Mouse (Mus musculus) urinary bladder, adult 18-20 months (tissue): ENCODE data around the gene Fcgrt.
"Not testable (repeated sequence)": the region's sequence is repeated elsewhere in the genome, so short reads cannot be mapped to it uniquely, and the experiment has no call there.

ENCODE experiments used
- DNase-seq, 2 experiments: peaks; one replicate each; pipeline ENCODE4 v3.0.0; 2022; ENCODE audit warnings: low spot score in 2 of 2, mixed read lengths in 2 of 2

Fcgrt gene

DNA sequence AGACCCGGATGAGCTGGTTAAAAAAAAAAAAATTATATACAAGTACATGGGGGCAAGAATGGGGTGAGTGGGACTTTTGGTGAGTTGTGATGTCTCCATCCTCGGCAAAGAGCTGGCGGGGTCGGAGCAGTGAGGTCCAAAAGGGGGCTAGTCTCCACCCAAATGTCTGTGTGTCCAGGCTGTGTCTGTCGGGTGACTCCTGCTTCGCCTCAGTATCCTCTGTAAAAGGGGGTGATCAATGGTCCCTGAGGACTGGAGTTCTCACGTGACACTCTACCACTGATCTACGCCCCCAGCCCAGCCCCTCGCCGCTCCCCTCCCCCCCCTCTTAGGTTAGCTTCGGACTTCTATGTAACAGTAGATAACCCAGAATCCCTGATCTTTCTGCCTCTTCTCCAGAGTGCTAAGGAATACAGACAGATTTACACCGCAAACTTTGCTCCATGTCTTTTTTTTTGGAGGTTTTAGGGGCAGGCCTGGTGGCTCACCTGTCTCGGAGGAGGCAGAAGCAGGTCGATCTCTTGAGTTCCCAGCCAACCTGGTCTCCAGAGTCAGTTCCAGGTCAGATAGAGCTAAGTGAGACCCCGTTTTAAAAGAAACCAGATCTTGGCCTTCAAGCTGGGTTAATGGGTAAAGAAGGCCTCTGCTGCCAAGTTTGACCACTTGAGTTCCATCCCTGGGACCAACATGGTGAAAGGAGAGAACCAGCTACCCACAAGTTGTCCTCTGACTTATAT, 26.3 kb upstream of the Fcgrt start:
- no peak for DNase-seq

DNA sequence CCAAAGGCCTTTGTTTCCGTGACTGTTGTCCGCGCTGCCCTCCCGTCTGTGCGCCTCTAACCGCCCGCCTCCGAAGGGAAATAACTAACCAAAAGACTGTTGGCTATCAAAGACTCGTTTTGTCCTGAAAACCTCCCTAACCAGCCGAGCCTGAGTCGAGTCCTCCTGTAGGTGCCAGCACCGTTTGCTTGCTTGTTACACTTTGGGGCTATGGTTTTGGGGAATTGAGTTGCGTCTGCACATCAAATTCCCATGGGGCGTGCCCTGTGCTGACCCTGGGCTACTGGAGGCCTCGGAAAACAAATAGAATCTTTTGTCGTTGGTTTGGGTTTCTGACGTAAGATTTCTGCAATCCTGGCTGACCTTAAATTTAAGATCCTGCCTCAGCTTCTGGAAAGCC, 25.7 kb upstream of the Fcgrt start:
- DNase-seq, result no peak

DNA sequence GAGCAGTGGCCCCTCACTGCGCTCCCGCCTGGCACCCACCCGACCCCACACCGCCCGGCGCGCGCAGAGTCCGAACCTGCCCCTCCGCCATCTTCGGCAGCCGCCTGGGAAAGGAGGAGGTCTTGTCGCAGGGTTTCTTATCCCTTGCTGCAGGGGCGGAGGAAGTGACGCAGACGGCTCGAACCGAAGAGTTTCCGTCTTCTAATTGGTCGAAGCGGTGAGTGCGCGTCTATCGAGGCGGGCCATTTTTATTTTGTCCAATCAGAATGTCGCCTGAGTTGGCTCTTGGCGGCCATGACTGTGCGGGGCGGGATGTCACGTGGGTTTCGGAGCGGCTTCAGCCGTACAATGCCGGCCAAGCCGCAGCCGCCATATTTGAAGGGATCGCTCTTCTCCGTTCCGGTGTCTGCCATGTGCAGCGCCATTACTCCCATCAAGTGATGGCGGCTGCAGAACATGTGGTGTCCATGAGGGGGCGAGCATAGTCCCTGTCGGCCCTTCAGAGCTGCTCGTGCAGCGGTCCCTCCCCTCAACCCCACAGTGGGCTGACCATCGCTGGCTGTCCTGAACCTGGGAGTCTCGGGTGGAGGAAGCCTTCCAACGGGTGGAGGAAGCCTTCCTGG, 25.1 kb upstream of the Fcgrt start, which contains the start of gene Rpl13a:
TSS of gene Rpl13a (minus strand) at position 138 of the 623 bp plus-strand sequence.
- DNase-seq, result peak; percentile 96 to 99

DNA sequence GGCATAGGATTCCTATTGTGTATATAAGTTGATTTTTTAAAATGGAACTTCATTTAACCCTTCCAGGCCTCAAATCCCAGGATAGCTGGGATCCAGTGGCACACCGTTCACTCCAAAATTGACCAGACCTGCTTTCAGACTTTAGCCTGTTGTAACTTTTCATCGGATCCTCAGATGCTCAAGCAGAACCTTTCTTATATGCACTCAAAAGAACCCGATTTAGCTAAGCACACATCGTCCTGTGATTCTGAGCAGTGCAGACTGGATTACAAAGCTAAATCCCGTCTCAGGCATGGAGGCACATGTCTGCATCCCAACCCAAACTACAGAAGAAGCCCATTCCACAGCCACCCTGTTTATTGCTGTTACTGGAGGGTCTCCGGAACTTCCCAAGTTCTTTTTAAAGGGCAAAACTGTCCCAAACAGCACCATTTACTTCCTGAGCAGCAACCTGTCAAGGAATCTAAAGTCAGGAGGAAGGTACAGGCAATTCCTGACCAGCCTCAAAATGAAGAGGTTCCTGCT, 24.1 kb upstream of the Fcgrt start:
- no peak for DNase-seq

DNA sequence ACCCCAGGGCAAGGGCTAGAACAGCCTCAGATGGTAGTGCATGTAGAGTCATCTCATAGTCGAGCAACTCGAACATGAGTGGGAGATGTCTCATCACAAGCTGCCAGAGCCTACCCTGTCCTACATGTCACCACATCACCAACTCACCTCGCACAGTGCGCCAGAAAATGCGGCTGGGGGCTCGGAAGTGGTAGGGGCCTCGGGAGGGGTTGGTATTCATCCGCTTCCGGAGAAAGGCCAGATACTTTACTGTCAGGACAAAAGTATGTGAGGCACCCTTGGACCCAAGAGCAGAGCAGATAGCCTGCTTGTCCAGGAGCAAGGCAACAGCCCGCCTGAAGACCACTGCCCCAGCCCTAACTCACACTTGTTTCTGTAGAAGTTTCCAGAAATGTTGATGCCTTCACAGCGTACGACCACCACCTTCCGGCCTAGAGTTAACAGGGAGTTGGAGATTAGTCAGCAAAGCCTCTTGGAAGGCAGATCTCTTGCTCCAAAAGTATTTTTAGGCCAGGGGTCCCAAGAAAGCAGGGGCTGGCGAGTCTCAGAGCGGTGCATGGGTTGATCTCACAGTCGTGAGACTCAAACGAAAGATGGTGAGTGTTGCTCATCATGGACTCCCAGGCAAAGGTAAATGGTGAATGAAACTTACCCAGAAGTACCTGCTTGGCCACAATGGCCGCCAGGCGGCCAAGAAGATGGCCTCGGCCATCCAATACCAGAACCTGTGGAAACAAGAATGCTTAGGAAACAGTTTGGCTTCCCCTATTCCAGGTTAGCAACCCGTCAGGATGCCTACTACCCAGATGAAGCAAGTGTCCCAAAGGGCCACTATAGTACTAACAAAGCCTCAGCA, 23.4 kb upstream of the Fcgrt start:
- no peak for DNase-seq

DNA sequence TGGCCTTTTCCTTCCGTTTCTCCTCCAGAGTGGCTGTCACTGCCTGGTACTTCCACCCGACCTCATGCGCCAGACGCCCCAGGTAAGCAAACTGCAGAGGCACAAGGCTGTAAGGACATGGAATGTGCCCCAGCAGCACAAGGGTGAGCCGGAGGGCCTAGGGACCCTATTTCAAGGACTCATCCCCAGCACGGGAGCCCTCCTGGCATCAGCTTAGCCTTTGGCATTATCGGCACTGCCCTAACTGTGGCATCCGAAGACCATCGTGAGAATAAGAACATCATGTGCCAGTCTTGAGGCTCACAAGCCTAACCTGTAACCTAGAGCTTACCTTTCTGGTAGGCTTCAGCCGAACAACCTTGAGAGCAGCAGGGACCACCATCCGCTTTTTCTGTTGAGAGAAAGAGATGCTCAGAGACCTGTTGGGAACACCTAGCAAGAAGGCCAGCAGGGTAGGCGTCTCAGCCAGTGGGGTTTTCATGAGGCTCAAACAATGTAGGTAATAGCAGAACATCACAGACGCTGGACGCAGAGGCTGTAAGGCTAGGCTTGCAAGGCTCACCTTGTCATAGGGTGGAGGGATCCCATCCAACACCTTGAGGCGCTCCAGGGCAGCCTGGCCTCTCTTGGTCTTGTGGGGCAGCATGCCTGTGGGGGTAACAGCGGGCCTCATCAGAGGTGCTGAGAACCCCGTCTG, 22.6 kb upstream of the Fcgrt start:
- no peak for DNase-seq

DNA sequence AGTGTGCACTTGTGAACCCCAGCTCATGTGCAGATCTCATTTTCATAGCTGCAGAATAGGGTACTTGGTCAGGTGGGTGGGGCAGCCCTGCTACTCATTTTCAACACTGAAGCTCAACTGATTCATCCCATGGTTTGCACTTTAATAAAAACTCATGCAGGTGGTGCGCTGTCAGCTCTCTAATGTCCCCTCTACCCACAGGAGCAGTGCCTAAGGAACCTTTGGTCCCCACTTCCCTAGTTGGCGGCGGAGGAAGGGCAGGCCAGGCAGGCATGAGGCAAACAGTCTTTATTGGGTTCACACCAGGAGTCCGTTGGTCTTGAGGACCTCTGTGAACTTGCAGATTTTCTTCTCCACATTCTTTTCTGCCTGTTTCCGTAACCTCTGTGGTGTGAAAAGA, 22.0 kb upstream of the Fcgrt start:
- not testable (repeated sequence) for DNase-seq

DNA sequence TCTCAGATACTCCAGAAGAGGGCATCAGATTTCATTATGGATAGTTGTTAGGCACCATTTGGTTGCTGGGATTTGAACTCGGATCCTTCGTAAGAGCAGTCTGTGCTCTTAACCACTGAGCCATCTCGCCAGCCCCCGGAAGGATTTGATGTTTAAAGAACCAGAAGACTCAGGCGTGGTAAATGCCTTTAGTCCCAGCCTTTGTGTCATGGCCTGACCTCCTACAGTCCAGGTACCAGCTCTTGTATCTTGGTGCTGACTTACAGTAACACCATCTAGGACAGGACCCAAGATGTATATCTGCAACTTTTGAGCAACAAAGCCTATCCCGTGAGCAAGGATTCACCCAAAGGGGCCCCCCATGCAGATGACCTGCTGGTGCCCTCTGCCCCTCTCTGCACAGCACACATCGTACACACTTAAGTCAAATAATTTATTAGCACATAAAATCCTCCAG, 21.5 kb upstream of the Fcgrt start:
- no peak for DNase-seq

DNA sequence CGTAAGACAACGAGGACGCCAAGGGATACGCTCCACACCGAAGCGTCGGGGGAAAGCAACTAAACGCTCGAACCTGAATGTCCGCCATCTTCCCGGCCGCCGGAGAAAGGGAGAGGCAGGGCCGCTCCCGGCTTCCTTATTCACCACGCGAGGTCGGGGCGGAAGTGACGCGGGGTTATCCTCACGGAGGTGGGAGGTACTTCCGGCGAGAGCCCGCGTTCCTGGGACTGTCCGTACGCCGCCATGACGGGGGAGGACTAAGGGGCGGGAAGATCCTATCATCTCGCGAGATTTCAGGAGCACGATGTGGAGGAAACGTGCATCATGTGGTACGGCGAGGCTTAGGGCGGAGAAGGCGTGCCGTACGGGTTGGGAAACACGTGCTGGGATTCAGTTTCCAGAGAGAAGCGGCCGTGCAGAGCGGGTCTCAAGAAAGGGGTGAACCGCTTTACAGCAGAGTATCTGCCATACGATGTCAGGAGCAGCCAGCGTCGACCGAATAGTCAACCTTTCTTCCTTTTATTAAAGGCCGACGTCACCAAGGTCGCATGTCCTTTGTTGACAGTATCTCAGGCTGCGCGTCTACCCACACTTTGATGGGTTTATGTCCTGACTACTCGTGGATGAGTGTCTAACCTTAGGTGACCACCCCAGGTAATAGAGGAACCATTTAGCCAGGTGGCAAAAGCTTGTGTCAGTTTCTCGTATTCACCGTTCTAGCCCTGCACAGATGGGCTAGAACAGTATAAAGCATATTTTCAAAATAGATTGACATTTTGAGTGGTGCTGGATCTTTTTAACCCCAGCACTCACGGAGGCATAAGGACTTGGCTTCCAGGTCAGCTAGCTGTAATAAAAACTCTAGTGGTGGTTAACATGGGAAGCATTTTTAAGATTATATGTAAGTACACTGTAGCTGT, 20.8 kb upstream of the Fcgrt start, which contains the start of gene Rps11:
TSS of gene Rps11 (minus strand) at position 216 of the 920 bp plus-strand sequence.
- DNase-seq, result peak; percentile 93 to 99

DNA sequence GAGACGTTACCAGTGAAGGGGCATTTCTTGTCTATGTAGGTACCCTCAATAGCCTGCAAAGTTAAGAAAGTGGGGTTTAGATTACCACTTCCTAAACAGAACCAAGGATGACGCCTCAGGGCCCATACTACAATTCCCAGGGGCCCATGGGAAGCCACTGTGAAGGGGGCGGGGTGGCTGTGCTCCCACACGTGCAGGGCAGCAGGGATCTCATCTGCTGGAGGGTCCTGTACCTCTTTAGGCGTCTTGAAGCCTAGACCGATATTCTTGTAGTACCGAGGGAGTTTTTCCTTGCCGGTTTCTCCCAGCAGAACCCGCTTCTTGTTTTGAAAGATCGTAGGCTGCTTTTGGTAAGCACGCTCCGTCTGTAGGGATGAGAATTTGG, 19.5 kb upstream of the Fcgrt start:
- DNase-seq, result no peak

DNA sequence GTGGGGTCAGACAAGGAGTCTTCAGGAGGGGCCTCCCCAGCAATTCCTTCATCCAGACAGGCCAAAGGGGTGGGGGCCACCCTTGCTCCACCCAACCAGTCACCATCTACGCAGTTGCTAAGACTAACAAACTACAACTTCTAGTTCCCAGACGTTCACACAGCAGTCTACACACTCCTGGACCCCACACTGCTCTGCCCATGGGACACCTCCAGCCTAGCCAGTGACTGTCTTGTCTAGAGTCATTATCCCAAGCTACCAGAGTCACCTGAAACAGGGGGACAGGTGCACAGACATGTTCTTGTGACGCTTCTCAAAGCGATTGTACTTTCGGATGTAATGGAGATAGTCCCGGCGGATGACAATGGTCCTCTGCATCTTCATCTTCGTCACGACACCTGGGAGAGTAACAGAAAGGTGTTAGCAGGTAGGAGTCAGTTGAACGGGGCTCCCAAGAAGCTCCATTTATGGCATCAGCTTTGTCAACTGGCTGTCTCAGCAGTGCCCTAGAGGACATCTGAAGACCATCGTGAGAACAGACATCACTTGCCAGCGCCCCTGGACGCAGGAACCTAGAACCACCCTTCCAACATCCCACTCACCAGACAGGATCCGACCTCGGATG, 19.0 kb upstream of the Fcgrt start:
- DNase-seq, result no peak

DNA sequence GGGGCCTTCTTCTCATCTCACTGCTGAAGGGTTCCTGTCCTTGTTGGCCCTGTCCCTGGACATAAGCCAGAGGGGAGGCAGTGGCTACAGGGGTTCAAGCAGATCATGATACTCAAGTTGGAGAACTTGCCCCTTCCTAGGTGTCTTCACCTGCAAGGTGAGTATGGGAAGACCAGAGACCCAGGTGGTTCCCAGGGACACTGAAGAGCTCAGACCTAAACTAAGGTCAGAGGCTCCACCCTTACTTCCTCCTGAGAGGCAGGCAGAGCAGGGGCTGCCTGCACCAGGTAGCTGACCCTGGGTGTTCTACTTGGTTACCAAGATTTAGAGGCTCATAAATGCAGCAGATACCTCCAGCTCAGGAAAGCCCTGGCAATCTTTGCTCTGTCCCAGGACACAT, 18.3 kb upstream of the Fcgrt start:
- no peak for DNase-seq

DNA sequence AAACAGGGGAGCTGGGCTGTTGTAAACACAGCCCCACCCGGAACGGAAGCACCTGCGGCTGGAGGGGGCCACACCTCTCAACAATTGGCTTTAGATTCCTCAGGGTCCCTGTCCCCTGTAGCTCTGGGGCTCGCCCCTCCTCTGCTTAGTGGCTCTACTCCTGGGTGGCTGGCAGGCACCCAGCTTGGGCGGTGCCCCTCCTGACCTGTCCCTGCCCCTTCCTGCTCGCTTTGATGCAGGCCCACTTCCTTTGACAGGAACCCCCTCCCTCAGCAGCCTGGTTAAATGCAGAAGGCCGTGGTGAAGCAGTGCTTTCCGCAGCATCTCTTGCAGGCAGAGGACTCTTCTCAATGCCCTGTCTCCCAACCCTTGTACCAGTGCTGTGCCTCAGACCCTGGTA, 17.8 kb upstream of the Fcgrt start:
- DNase-seq, result no peak

DNA sequence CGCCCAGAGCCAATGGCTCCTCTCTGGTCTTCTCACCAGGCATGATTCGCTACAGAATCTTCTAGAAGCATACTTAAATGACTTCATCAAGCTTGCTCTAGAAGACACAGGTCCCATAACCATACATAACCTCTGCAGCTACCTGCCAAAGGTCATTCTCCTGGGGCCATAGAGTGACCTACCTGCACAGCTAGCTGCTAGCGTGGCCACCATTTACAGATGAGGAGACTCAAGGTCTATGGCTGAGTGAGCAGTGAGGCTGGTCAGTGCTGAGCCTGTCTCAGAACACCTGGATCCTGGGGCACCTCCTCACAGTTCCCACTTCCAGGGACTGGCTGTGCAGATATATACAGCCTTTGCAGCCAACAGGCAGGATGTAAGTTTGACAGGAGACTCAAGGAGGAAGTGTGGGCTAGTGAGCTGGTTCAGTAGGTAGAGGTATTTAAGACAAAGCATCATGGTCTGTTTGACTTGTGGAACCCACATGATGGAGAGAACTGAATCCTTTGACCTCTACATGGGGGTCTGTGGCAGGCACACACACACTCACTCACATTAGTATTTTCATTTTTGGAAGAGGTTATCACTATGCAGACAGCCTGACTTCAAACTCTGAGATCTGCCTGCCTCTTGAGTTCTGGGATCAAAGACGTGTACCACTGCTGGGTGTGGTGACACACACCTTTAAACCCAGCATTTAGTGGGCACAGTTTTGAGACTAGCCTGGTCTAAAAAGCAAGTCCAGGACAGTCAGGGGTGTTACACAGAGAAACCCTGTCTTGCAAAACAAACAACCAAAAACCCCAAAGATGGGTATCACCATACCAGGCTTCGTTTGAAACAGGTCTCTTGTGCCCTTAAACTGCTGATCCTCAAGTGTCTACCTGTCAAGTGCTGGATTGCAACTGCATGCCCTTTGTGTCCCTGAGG, 16.4 kb upstream of the Fcgrt start:
- DNase-seq, result no peak

DNA sequence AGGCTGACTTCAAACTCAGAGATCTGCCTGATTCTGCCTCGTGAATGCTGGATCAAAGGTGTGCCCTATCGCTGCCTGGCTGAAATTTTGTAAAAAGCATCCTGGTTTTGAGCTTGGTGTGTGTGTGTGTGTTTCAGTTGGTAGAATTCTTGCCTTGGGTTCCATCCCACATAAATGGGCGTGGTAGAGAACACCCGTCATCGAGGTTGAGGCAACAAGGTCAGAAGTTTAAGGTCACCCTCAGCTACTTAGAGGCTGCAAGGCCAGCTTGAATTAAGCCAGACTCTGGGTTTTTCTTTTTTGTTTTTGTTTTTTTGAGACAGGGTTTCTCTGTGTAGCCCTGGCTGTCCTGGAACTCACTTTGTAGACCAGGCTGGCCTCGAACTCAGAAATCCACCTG, 14.7 kb upstream of the Fcgrt start:
- DNase-seq, result no peak

DNA sequence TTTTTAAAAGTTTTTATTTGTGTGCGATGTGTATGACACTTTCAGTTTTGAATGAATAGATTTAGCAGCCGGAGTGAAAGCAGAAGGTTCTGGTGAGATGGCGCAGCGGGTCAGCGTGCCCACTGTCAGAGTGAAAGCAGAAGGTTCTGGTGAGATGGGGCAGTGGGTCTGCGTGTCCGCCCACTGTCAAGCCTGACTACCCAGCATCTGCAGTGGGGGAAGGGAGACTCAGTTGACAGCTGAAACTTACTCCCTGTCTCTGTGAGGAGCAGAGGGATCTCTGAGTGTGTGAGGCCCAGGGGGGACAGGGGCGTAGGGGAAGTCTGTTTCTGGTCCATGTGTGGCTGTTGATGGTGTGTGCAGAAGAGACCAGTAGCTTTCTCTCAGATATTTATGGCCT, 13.9 kb upstream of the Fcgrt start:
- DNase-seq, result no peak

DNA sequence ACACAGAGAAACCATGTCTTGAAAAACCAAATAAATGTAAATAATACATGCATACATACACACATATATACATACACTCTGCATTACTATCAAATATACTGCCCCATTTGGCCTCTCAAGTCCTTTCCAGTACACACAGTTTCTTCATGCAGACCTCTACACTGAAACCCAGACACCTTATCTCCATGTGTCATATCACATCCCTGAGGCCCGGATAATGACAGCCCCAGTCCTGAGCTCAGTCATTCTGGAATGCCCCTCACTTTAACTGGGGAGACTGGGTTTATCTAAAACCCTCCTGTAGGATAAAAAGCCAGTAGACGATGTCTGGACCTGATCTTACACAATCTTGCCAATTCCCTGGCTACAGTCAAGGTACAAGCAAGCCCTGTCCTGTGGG, 9.8 kb upstream of the Fcgrt start:
- DNase-seq, result no peak

DNA sequence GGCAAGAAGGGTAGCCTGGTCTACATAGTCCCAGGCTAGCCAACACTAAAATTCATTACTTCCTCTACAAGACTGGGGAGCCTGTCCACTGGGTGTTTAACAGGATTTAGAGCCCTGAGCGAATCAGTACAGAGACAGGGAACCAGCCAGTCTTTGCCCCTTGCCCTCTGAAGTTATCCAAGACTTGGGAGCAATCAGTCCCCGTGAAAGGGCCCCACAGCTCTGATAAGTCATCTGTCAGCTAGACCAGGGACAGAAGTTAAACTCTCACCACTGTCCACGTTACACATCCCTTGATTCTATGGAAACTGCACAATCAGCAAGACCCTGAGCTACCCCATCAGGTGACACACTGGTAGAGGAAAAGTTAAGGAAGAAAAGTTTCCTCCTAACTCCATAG, 8.9 kb upstream of the Fcgrt start:
- no peak for DNase-seq

DNA sequence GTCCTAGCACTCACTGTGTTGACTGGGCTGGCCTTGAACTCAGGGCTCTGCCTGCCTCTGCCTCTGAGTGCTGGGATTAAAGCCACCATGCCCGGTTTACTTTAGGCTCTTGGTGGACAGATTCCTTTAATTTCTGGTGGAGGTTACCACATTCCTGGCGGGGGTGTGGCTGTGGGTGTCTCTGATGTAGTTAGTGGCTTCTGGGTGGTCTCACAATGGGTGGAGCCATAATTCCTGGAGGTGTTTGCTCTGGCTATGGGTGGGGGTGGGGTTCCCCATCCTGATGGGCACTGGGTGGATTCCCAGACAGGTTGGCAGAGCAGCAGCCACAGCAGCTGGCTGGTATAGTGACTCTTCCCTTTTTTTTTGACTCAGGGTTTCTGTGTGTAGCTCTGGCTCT, 8.3 kb upstream of the Fcgrt start:
- DNase-seq, result no peak
